Mouse (Mus musculus): ENCODE measurements around the gene Afg1l.

Gene Afg1l

DNA sequence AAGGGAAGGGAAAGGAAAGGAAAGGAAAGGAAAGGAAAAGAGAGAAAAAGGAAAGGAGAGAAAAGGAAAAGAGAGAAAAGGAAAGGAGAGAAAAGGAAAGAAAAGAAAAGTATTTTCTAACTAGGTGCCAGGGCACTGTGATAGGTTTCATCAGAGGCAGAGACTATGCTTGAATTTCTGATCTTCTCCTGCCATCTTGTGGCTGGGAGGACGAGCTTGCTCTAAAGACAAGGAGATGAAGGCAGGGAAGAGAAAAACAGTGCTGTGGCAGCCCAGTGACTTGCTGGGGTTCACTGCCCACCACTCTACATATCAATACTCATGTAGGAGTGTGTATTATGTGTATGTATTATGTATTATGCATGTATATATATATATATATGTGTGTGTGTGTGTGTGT lies 183.3 kb downstream of the Afg1l start:
- DNase-seq = peak in 1 of 2 experiments; percentile 57

DNA sequence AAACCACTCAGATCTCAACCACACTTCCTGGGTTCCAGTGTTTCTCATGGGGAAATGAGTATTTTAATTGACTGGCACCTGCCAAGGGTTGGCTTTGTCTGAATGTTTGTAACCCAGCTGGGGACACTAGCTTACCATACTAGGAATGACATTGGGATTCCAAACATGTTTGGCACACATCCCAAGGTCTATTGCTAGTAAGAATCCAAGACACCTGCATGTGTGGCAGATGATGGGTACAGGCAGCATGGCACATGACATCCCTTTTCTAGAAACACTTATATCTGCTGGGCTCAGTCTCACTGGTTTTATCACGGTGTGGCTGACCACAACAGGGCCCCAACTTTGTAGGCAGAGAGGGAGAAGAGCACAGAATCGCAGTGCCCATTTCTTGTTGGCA lies 184.0 kb downstream of the Afg1l start:
- DNase-seq = no peak

DNA sequence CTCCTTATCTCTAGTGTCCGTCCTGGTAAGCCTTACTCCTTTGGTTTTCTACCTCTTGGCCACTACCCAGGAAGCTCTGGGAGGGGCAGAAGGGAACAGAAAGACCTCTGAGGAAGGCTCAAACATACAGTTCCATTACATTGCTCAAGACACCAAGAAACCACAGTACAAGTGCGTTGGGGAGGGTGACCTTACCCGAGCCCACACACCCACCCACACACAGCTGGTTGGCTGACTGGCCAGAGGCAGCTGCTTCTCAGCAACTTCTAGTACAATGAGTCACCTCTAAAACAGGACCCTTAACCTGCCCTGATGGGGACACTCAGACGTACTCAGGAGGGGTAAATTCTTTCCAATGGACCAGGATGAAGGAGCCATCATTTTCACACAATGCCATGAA lies 184.5 kb downstream of the Afg1l start:
- no peak for DNase-seq

DNA sequence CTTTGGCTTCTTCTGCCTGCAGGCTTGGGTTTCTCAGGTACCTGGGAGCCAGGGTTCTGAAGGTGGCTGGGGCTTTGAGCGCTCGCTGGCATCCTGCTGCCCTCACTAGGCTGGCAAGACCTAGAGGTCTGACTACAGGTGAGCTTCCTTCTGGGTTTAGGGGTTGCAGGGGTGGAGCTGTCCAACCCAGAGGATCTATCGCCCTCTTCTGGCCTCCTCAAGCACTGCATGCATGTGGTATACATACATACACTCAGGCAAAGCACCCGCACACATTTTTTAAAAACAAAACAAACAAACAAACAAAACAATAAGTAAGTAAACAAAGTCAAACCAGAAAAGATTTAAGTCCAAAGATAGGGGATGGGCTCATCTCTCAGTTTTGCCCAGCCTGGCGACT lies 187.0 kb downstream of the Afg1l start:
- peak; percentile 54 to 78 for DNase-seq

DNA sequence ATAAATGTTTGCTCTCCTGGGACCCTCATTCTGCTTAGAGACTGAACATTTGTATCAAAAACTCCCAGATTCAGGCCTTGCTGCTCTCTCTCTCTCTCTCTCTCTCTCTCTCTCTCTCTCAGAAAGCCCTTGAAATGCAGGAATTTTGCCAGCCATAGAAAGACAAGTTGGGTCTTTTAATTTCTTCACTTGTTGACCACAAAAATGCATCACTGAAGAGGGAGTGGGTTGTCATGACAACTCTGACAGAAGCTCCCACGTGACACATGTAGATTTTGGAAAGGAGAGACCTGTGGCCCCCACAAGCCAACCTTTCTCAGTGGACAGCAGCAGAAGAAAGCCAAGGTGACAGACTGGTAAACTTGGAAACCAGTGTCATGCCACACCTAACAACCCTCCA lies 190.7 kb downstream of the Afg1l start:
- DNase-seq = no peak

DNA sequence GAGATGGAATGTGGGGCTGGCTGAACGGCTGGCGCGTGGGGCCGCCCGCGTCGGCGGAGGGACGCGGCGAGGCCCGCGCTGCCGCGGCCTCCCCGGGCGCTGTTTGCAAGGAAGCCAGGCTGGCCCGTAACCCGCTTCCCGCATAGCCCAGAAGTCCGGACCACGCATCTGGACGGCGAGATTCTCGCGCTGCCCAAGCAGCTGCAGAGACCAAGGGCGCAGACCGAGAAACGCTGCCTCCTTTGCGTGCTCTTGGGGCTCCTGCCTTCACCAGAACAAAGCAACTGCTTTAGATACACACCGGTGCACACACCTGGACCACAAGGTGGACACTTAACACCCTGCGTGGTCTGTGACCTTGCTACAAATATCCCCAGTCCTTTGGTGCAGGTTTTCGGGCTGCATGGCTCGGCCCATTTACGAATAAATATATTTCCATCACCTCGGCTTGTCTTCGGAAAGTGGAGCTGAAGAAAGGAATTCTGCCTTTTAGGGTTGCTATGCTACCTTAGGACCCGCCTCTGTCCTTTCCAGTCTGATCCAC lies 200.0 kb downstream of the Afg1l start:
- DNase-seq = no peak

DNA sequence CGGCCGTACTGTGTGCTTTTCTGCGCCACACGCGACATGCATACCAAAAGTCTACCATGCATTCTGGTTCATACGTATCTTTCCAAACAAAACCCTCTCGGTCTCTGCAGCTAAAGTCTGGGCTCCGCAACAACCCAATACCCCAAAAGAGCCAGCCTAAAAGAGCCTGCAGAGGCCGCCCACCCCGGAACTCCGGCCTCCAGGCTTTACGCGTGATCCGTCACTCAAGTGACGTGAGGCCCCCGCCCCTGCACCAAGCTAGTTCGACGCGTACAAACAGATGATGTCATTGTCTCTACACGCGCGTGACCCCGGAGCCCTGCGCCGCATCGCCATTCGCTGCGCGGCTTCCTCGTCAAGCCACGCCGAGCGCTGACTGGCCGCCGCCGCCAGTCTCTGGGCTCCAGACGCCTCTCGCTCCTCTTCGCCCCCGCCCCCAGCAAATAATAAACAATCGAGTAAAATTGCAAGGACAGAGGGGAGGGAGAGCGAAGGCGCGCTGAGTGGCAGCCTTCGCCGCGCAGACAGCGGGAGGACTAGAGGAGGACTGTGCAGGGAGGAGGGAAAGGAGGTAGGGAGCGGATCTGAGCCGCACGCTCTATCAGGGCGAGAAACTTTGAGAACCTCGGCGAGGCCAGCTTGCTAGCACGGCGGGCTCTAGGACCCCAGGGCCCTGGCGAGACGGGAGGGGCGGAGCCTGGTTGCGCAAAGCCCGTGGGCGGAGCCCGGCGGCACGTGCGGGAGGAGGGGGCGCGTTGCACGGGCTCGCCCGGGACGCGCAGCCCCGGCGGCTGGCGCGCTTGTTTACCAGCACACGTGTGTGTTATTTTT lies 200.7 kb downstream of the Afg1l start:
- DNase-seq = peak; percentile 97 to 98

DNA sequence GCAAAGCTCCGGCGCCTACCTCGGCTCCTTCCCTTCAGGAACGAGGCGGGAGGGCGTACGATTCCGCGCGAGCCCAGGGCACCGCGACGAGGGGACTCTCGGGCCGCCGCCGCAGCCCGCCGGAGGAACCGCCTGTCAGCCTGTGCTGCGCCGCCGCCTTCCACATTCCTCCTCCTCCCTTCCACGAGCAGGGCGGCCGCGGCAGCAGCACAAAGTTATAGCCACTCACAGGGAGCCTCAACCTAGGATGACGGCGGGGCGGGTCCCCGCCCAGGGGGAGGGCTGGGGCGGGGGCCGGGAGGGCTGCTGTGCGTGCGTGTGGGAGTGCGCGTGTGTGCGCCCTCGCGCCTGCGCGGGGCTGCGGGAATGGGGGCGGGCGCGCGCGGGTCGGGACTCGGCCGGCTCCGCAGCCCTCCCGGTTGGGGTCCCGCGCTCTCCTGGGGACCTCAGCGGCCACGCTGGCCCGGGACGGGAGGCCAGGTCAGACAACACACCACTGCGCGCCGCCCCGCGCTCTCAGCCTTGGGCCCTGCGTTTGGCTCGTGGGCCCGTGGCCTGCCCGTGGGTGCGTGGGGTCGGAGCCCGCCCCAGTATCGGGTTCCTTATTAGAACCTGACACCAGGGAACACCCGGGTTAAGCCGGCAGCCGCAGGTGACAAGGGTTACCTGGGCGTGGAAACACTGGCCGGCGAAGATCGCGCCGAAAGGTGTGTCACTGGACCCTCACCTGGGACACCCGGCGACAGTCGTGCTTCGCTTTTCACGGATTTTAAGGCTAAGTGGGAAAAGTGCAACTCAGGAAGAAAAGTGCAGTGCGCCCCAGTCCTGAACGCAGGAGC lies 201.6 kb downstream of the Afg1l start, which contains the start of gene Foxo3:
TSS of gene Foxo3 (minus strand) at position 249 of the 839 bp plus-strand sequence.
- peak; percentile 93 to 95 for DNase-seq

DNA sequence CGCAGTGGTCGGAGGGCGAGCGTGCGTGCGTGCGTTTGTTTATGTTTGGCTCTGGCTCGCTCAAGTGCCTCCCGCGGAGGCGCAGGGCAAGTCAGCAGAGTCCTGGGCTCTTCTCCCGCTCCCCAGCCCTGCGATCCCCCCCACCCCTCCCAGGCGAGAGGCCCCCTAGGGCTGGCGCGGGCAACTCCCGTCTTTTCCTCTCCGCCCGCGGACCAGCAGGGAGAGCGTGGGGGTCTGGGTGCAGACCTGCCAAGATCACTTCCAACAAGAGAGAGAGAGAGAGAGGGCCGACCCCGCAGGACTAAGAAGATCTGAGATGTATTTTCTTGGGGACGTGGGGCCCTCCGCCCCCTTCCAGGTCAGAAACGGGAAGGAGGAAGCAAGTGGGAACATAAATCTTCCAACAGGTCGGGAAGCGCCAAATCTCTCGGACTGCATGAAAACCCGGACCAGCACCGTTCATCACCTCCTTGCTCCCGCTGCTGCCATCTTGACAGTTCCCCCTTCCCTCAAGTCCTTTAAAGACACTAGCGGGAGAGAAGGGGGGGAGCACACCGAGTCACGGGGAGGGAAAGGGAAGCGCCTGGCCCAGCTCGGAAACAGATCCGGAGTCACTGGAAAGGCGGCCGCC lies 202.4 kb downstream of the Afg1l start:
- DNase-seq = no peak

DNA sequence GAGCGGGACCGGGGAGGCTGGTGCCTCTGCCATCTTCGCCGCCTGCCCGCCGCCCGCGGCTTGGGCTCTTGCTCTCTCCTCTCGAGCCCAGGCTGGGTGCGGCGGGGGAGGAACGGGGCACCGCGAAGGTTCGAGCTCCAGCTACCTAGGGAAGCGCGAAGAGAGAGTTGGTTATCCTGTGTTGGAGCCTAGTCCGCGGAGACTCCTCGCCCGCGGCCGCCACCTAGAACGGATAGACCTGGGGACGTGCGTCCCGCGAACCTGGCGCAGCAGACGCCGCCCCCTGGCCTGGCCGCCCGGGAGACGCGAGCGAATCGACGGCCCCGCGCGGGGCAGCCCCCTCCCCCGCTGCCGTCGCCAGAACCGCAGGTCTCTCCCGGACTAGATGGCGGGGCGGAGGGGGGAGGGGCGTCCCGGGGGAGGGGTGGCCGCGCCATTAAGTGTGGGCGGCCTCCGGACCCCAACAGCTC lies 202.9 kb downstream of the Afg1l start:
- DNase-seq = peak; percentile 76

DNA sequence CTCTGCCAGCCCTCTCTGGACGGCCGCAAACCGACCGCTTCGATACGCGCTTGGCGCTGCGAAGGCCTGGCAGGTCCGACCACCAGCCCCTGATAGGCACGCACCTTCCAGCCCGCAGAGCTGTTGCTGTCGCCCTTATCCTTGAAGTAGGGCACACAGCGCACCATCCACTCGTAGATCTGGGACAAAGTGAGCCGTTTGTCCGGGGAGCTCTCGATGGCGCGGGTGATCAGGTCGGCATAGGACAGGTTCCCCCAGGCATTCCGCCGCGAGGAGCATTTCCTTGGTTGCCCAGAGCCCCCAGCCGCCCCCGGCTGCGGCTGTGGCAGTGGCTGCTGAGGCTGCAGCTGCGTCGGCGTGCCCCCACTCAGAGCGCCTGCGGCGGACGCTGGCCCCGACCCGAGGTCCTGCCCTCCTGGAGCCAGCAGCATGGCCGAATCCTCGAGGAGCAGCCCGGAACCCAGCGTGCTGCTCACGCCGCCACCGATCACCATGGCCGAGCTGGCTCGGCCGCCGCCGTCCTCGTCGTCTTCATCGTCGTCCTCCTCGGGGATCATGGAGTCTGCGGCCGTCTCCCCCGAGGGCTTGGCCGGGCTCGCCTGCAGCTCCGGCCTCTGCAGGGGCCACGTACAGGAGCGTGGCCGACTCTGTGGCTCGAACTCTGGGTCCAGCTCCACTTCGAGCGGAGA lies 203.5 kb downstream of the Afg1l start:
- peak in 1 of 2 experiments; percentile 66 for DNase-seq

DNA sequence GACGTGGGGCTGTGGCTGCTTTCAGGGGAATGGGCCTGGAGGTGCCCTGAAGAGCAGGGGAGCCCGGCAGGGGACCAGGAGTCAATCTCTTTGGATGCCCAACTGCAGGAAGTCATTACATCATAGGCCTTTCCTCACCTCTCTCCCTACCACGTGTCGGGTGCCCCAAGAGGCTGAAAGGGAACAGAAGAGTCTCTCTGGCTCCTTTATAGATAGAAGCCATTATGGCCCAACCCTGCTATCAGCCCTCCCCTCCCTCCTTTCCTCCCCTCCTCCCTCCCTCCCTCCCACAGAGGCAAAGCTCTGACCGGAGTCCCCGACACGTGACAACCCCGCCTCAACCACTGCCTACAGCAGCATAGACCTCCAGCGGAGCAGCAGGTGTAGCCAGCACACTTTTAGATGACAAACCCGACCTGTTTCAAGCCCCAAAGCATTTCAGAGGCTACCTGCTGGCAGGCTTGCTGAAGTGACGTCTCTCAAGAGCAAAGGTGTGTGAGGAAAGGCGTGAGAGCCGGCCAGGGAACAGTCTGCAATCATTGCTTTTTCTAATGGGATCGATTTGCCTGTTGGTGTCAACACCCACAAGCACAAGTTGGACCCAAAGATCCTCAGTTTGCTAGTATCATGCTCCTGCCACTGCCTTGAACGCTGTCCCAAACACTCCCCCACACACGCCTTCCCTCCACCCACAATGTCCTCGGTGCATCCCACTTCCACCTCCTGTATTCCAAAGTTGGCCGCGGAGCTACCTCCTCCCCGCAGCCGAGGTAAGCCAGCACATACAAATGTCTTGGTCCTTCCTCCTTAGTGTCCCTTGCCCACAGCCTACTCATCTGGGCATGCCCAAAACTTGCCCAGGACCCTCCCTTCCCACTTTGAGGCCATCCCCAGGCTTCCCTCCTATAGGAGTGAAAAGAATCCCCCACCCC lies 204.3 kb downstream of the Afg1l start:
- DNase-seq = peak; percentile 64 to 69

DNA sequence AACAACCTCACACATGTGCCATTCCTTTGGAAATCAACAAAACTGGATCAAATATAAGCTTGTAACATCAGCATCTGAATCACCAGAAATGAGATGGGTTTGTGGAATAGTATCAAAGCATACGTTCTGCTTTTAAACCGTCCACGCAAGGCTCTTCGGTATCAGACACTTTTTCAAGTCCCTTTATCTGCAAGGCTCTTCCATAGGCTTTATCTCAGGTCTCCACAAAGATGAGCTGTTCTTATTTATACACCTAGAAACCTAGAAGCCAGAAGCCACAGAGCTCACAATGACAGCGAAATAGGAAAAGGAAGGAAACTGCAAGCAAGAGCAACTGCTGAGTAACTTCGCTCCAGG lies 205.0 kb downstream of the Afg1l start:
- no peak for DNase-seq

DNA sequence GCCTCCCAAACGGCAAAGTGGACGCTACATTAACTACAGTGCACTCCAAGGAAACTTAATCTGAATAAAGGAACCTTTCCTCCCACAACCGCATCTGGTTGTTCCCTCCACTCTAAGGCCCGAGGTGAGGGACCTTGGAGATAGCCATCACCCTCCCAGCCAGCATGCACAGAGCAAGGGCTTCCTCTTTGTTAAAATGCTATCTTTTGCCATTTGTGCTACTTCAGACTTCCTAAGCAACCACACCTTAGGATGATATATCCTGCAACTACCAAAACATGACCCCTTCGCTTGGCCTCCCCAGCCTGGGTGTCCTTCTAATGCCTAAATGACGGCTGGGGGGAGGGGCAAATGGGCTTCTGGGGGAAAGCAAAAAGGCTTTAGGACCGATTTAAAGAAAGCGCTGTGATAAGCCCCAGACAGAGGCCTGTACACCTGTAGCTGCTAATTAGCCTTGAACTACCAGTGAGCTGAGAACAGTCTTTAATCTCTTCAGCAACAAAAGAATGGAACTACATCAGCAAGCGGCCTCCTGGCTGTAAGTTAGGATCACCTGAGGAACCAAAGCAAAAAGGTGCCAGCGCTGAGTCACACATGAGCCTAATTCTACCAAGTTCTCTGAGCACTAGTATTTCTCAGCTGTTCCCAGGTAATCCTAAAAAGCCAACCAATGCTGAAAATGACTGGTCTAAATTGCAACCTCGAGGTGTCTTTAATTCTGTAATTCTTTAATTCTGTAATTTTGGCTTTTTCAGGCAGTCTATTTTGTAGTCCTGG lies 206.7 kb downstream of the Afg1l start:
- DNase-seq = peak in 1 of 2 experiments; percentile 23

DNA sequence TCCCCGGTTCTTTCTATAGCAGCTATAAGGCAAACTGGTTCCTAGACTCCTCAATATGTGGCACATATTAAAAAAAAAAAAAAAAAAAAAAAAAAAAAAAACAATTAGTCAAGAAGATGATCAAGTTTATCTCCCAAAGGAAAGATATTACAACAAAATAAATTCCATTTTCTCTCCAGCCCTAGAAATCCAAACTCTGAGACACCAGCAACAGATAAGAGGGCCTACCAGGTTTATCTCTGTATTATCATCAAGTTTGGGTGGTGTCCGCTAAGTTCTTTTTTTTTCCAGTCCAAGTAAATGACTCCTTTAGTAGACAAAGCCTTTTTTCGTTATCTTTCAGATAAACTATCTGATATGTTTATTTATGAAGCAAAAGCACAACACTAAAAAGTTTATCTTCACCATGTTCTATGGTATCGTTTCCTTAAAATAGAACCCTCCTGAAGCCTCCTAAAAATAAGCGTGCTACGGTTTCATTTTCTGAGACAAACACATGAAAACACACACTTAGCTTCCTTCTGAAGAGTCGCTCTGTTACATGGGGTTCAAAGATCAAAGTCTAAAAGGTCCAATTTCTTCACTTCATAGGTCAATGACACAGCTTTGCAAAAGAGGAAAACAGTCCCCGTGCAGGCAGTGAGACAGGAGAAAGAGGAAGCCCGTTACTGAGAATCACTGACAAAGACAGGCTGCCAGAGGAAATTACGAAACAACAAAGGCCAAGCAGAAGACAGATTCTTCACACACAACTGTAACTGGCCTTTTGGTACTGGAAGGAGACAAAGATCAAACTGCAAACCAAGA lies 207.9 kb downstream of the Afg1l start:
- DNase-seq = no peak

DNA sequence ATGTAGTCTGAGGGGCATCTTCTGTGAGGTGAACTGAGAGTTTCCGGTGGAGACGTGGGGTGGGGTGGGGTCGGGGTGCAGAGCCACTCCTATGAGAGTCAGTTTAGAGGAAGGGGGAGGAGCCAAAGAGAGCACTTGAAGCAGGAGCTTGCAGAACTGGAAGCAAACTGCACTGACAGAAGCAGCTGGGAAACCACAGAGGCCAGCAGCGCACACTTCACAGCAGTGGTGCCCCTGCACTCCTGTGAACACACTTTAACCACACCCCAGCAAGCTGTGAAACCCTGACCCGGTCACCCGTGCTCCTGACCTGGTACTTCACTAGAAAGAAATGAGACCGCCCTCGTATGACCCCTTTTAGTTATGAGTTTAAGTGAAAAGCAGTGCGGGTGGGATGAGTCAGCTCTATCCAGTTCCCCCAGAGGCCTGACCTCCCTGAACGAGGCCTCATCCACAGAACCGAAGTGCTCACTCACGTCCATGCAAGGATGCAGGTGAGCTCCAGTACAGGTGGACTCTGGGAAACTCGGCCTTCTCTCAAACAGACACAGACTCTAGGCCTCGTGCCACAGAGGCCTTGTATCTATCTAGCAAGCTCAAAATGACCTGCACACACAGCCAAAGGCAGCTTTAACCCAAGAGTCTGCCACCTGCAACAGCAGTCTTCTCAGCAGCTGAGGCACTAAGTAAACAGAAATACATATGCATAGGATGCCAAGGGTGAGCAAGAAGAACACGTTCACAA lies 208.9 kb downstream of the Afg1l start:
- DNase-seq = peak in 1 of 2 experiments; percentile 20

DNA sequence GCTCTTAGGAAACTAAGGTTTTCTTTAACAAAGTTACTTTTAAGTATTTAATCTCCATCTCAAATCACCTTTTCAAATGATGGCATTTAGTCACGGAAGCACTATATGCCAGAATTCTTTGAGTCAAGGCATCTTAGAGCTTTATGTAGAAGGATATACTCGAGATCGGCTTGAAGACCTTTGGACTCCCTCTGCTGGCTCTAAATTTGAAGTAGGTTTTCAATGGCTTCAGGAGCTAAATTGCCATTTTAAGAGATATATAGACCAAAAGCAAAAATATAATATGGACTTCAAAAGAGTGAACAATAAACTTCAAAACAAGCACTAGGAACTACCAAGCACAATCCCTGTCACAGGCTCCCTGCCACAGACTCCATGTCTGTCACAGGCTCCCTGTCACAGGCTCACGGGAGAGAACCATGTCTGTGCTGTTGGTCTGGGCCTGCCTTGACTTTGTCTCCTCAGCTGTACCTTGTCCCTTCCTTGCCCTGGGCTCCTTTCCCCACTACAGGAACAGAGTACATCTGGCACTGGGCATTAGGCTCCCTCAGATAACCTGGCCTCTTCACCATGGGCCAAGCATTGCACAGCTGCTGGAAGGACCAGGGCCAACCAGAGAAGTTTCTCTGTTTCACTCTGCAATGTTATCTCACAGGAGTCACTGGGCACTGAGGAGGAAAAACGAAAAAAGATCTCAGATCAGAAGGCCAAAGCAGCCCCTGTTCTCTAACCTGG lies 210.4 kb downstream of the Afg1l start:
- peak in 1 of 2 experiments; percentile 27 for DNase-seq

All from cerebellum, postnatal 25 days (tissue).